Mouse (Mus musculus) activated CD4-positive, CD25-positive, alpha-beta regulatory T cell, adult 4 months (primary cell): ENCODE measurements around the gene Sumf1. TPM values are rescaled to one million over a fixed set of nuclear protein-coding genes. Genes with fewer than 3 reads are reported as not detected.

Experiments used
- ATAC-seq: one replicate; pipeline ENCODE4 v1.8.0; 2017
- polyA plus RNA-seq, 2 experiments: library from polyadenylated mRNA; unstranded; fragments of 100-300 nt; shearing (Covaris generic); gene quantifications; one replicate each; pipeline ENCODE4 v1.2.1; 2017

Gene Sumf1
- polyA plus RNA-seq, 2 experiments from 2014 or later, result 6.3 to 7.6 TPM

GRCm38 (mm10) chr6:108091296-108091695 lies 94.1 kb downstream of the Sumf1 start:
- no peak for ATAC-seq

- no peak for ATAC-seq
Measured at GRCm38 (mm10) chr6:108075857-108076256, 109.5 kb downstream of the Sumf1 start.

- no peak for ATAC-seq
Measured at GRCm38 (mm10) chr6:108074624-108075023, 110.8 kb downstream of the Sumf1 start.

- no peak for ATAC-seq
Measured at GRCm38 (mm10) chr6:108073931-108074330, 111.5 kb downstream of the Sumf1 start.

GRCm38 (mm10) chr6:108073071-108073470 lies 112.3 kb downstream of the Sumf1 start:
- ATAC-seq, result no peak

- ATAC-seq, result no peak
Measured at GRCm38 (mm10) chr6:108070947-108071346, 114.4 kb downstream of the Sumf1 start.

GRCm38 (mm10) chr6:108065583-108065982 lies 119.8 kb downstream of the Sumf1 start:
- peak; percentile 1 for ATAC-seq

DNA sequence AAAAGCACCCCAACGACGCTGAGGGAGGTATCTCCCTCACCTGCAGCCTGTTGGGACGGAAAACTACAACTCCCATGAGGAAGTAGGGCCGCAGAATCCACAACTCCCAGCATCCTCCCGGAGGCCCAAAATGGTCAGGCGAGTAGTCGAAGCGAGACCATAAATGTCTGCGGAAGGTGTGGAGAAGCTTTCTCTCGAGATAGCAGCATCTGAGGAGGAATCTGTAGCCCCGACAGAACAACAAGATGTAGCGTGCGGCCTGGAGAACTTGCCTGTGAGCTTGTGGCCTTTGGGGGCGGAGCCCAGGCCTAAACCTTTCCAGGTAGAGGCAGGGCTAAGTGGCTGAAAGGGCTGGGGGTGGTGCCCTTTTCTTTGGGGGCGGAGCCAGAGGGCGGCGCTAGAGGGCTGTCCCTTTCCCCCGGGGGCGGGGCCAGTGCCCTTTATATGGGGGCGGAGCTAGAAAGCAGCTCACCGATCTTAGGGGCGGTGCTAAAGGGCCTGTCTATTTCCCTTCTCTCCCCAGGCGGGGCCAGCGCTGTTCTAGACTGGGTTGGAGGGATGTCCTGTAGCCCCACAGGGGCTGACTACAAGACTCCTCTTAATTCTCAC lies 120.4 kb downstream of the Sumf1 start, which contains the start of gene Setmar:
Gene Setmar (plus strand): TSS at position 128 of the 609 bp plus-strand sequence.
- peak; percentile 91 for ATAC-seq

DNA sequence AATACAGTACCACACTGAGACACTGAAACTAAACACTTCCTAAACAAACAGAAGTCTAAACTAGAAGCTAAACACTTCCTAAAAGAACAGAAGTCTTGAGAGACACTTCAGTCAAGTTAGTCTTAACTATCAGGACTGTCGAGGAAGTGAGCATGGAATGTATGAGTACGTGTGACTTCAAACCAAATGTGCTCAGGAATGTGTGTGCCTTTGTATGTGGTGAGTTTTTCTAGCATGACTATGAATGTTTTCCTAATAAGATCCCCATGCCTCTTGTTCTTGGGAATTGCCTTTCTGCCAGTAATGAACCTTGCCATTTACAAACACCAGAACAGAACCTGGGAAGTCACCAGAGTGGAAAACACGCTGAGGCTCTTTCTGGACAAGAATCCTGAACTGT lies 124.3 kb downstream of the Sumf1 start:
- ATAC-seq, result no peak

- ATAC-seq, result no peak
Measured at GRCm38 (mm10) chr6:108058066-108058465, 127.3 kb downstream of the Sumf1 start.

GRCm38 (mm10) chr6:108057353-108057752 lies 128.0 kb downstream of the Sumf1 start:
- no peak for ATAC-seq

Other genes starting within 250 kb of the Sumf1 start
- 1 to 10 TPM; 2.3 to 2.4 TPM for gene Setmar, start 120.5 kb downstream of the Sumf1 start, polyA plus RNA-seq
- gene Itpr1, start 27.5 kb upstream of the Sumf1 start, polyA plus RNA-seq, result 10 to 100 TPM; 15.8 to 21.2 TPM